Mouse (Mus musculus): ENCODE measurements around the gene Fgf16.

Fgf16 gene

DNA sequence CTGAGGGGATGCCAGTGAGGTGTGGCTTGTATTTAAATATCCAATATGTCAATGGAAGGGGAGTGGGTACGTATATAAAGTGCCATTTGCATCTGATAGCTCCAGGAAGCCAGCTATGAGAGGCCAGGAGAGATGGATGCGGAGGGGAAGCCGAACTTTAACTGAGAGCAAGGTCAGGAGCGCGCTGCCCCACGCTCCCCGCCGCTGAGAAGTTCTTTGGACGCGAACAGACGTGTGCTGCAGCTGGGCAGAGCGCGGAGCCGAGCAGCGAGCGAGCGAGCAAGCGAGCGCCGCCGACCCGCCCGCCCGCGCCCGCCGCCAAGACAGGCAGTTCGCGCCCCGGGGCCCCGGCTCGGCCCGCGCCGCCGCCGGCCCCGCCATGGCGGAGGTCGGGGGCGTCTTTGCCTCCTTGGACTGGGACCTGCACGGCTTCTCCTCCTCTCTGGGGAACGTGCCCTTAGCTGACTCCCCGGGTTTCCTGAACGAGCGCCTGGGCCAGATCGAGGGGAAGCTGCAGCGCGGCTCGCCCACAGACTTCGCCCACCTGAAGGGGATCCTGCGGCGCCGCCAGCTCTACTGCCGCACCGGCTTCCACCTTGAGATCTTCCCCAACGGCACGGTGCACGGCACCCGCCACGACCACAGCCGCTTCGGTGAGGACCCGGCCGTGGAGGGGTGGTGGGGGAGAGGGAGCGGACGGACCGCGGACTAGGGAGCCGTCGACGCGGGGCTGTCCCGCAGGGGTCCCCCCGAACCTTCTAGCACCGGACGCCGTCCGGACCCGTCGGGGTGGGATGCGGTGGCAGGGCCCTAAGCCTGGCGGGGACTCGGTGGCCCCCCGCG lies at the start of gene Fgf16:
TSS of gene Fgf16 (plus strand) at position 118 of the 843 bp plus-strand sequence.
- DNase-seq (ENCODE audit: low spot score in 2 of 2) = peak in 1 of 2 experiments; percentile 4

GRCm38 (mm10) chrX:105714740-105715139 lies 49.3 kb upstream of the Fgf16 start:
- DNase-seq (ENCODE audit: low spot score in 2 of 2) = no peak

DNA sequence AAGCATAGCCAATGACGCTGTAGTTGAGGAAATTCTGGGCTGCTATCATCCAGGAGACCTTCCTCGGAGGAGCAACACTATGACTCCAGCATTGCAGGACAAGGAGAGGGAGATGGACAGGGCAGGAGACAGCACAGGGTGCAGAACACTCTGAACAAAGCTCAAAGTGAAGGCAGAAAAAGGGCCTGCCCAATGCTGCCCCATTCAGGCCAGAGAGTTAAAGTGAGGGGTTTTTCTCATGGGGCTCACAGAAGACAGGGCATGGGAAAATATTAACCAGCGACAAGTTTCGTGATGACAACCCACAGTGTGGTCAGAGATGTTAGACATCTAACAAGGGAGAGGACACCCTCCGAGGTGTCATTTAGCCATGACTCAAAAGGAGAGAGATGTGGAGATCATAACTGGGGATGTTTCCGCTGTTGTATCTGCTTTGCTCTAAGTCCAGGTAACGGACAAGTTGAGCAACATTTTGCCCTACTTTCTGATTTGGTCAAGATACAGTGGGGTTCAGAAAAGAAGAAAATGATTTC lies 48.2 kb upstream of the Fgf16 start:
- DNase-seq (ENCODE audit: low spot score in 2 of 2) = no peak

- no peak for DNase-seq (ENCODE audit: low spot score in 2 of 2)
Measured at GRCm38 (mm10) chrX:105718388-105718787, 45.7 kb upstream of the Fgf16 start.

GRCm38 (mm10) chrX:105718943-105719342 lies 45.1 kb upstream of the Fgf16 start:
- no peak for DNase-seq (ENCODE audit: low spot score in 2 of 2)

- no peak for DNase-seq (ENCODE audit: low spot score in 2 of 2)
Measured at GRCm38 (mm10) chrX:105724174-105724573, 39.9 kb upstream of the Fgf16 start.

GRCm38 (mm10) chrX:105762847-105763527 lies 1.1 kb upstream of the Fgf16 start:
- no peak for DNase-seq (ENCODE audit: low spot score in 2 of 2)

DNA sequence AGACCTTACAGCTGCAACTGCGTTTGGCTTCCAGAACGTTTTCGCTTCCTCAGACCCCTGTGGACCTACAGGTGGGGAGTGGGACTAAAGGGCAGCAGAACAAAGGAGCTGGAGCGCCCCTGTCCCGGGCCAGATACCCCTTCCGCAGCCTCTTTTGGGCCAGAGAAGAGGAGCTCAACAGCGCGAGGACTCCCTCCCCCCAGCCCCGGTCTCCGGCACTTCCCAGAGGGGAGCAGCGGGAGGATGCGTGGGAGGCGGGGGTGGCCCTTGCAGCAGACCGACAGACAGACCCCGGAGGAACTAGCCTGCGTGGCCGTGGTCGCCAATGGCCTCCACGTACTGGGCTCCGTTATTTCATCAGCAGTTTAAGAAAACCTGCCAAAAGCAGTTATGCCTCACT lies 467 bp upstream of the Fgf16 start:
- DNase-seq (ENCODE audit: low spot score in 2 of 2) = peak in 1 of 2 experiments; percentile 8

DNA sequence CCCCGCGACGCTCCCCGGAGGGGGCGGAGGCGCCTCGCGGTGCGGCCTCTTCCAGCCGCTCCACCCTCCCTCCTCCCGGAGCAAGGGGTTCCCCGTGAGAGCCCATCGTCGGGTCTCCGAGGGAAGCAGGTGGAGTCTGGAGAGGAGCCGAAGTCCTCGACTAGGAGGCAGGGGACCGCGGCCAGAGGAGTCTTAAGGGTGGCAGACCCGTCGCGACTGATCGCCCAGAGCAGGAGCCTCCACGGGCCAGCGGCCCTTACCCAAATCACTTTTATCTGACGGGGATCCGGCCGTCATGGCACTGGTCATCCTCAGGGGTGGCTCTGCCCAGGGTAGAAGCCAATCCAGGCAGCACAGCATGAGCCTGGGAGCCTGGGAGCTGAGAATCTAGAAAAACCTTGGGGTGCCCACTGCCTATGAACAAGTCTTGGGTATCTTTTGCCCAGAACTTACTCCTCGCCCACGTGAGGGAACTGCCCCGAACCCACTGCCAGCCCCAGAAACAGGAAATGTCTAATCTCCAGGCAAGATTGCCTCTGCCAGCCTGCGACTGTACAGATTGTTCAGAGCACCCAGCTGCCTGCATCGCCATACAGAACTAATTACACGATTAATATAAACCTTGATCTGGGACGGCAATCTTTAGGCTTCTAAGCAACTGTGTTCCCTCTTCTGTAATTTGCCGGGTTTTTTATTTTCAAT lies 1.1 kb downstream of the Fgf16 start:
- no peak for DNase-seq (ENCODE audit: low spot score in 2 of 2)

DNA sequence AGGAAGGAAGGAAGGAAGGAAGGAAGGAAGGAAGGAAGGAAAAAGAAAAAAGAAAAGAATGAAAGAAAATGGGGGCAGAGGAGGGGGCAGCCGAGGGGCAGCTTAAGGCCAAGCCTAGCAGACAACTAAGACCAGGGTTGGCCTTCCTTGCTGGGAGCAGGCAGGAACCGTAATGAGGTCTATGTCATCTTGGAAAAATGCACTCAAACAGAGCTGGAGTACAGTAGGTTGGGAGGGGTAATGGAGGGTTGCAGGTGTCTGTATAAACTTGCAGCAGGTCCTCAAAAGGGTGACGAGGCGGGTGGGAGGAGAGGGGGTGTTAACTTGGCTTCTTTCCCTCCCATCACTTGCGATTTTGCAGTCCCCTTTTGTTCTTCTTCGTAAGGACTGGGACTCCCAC lies 1.9 kb downstream of the Fgf16 start:
- no peak for DNase-seq (ENCODE audit: low spot score in 2 of 2)

- no peak for DNase-seq (ENCODE audit: low spot score in 2 of 2)
Measured at GRCm38 (mm10) chrX:105767177-105767764, 3.2 kb downstream of the Fgf16 start.

DNA sequence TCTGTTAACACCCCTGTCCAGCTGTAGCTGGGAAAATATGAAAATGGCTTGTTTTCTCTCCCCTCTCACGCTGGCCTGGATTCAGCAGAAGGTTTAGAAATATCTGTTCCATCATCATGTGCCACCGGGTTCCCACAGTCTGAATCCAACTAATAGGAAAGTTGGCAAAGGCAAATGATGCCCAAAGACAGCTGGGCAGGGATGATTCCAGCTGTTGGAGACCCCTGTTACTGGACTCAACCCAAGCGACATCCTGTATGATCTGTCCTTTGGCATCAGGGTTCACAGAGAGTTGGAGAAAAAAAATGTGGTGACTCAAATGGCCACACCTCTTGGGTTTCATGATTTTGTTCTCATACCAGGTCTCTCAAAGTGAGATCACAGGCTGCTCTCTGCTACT lies 3.9 kb downstream of the Fgf16 start:
- no peak for DNase-seq (ENCODE audit: low spot score in 2 of 2)

- no peak for DNase-seq (ENCODE audit: low spot score in 2 of 2)
Measured at GRCm38 (mm10) chrX:105773281-105773680, 9.2 kb downstream of the Fgf16 start.

DNA sequence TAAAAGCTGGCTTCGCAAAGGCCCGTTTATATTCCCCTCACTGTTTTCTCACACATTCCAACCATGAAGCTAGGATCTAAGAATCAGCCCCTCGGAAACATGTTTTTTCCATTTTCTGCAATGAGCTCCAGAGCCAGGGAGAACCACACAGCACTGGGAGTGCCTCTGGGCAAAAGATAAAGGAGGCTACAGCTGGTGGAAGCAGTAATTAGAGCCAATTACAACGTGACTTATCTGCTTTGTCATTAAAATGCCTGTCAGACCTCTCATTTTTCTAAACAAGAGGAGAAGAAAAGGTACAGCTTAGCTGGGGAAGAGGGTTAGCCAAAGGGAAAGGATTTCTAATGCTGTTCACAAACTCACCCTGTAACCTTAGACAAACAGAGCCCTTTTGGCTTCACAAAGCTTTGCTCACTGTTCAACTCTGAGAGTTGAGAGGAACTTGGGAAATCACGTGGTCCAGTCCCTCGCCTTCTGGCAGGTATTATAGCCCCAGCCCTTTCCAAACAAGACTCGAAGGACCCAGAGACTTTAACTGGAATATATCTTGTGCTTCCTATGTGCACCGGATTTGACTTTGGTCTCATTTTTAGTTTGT lies 30.8 kb downstream of the Fgf16 start:
- DNase-seq (ENCODE audit: low spot score in 2 of 2) = no peak

- DNase-seq (ENCODE audit: low spot score in 2 of 2) = no peak
Measured at GRCm38 (mm10) chrX:105824462-105824861, 60.4 kb downstream of the Fgf16 start.

Measured in urinary bladder, adult 18-20 months (tissue).